Comparison of ENCODE assay signal across 22 mouse cellular contexts in genomic region chr1:72943082-72943481, GRCm38 (mm10).
A peak's percentile ranks its signal among the peaks of the same experiment; 100 is the strongest.
DNase-seq lines count a peak whose midpoint lies in the region; ATAC-seq and TF ChIP-seq lines count a peak whose summit lies in the region.
"Had no signal": no experiment of that assay in that cellular context is flagged by ENCODE, and none has a peak within 500 bp of the region (broad histone marks: within the 10 kb centered on the region; RNA-seq: fewer than 3 reads in every experiment).

No protein-coding gene starts in this region.

- peak overlapping the region; percentile 33; the same call in 1 of the 2 replicates for H3K27ac ChIP-seq in embryonic facial prominence, embryonic 13.5 days
- no peak overlapping the region for H3K27ac ChIP-seq in embryonic facial prominence, embryonic 10.5 days (replicated peaks)
- peak overlapping the region; percentile 90; the same call in 1 of the 2 replicates for H3K27ac ChIP-seq in heart, embryonic 11.5 days (ENCODE audit: low read depth, low read length)
- H3K27ac ChIP-seq in heart, adult 2 months = no peak overlapping the region
- peak overlapping the region; percentile 89 for H3K27ac ChIP-seq in heart, embryonic 15.5 days
- peak overlapping the region; percentile 87 for H3K27ac ChIP-seq in bone marrow macrophage, adult 2 months (ENCODE audit: insufficient read depth, low read depth, low read length)
- H3K27ac ChIP-seq: embryonic facial prominence, embryonic 12.5 days; forebrain, embryonic 12.5 days; forebrain, embryonic 15.5 days; hindbrain, embryonic 12.5 days; hindbrain, embryonic 15.5 days had no signal

- H3K9ac ChIP-seq in embryonic facial prominence, embryonic 13.5 days = no peak overlapping the region
- no peak overlapping the region for H3K9ac ChIP-seq in heart, embryonic 11.5 days (ENCODE audit: low read depth, low read length)
- H3K9ac ChIP-seq in heart, adult 2 months (ENCODE audit: low read depth, low read length) = no peak overlapping the region
- no peak overlapping the region for H3K9ac ChIP-seq in heart, embryonic 15.5 days
- H3K9ac ChIP-seq: embryonic facial prominence, embryonic 12.5 days; forebrain, embryonic 12.5 days; forebrain, embryonic 15.5 days; hindbrain, embryonic 12.5 days; hindbrain, embryonic 15.5 days had no signal

- no peak for ATAC-seq in embryonic facial prominence, embryonic 13.5 days (ENCODE audit: insufficient number of reproducible peaks, insufficient read depth, low FRiP score, low TSS enrichment, low read depth)
- ATAC-seq in heart, embryonic 11.5 days (replicated peaks; ENCODE audit: insufficient number of reproducible peaks, low FRiP score, low TSS enrichment) = no peak
- ATAC-seq in heart, embryonic 15.5 days (replicated peaks; ENCODE audit: insufficient number of reproducible peaks, insufficient read depth, low FRiP score, low read depth) = no peak
- ATAC-seq: activated CD4-positive, CD25-positive, alpha-beta regulatory T cell, adult 4 months; forebrain, embryonic 15.5 days had no signal

- no peaks in the 10 kb centered on the region for H3K9me3 ChIP-seq in embryonic facial prominence, embryonic 13.5 days
- no peaks in the 10 kb centered on the region for H3K9me3 ChIP-seq in embryonic facial prominence, embryonic 10.5 days
- H3K9me3 ChIP-seq in heart, embryonic 11.5 days (replicated peaks; ENCODE audit: control insufficient read depth, low read length) = no peaks in the 10 kb centered on the region
- H3K9me3 ChIP-seq in heart, embryonic 15.5 days (replicated peaks) = no peaks in the 10 kb centered on the region
- H3K9me3 ChIP-seq: embryonic facial prominence, embryonic 12.5 days; forebrain, embryonic 12.5 days; forebrain, embryonic 15.5 days; hindbrain, embryonic 12.5 days; hindbrain, embryonic 15.5 days had no signal

- no peak for TF ChIP-seq EP300 in heart, adult 2 months (IDR thresholded peaks at IDR 0.05; ENCODE audit: insufficient read depth, low read depth, low read length)

- 79% methylated on average over 1 of the region's 1 CpGs for WGBS in embryonic facial prominence, embryonic 13.5 days
- WGBS in embryonic facial prominence, embryonic 10.5 days = 67% methylated on average over 1 of the region's 1 CpGs
- 82% methylated on average over 1 of the region's 1 CpGs for WGBS in heart, embryonic 11.5 days (ENCODE audit: insufficient replicate concordance)
- WGBS in heart, adult 2 months = 77% methylated on average over 1 of the region's 1 CpGs
- WGBS in heart, embryonic 15.5 days = 81% methylated on average over 1 of the region's 1 CpGs

- no peak for TF ChIP-seq POLR2A in heart, adult 2 months (IDR thresholded peaks at IDR 0.05; ENCODE audit: insufficient read depth, low read depth, low read length)
- TF ChIP-seq POLR2A in bone marrow macrophage, adult 2 months (IDR thresholded peaks at IDR 0.05; ENCODE audit: borderline replicate concordance, low read depth, low read length) = no peak

- H3K4me1 ChIP-seq in embryonic facial prominence, embryonic 13.5 days = peaks cover 19% of the 10 kb centered on the region
- H3K4me1 ChIP-seq in embryonic facial prominence, embryonic 10.5 days = peaks cover 33% of the 10 kb centered on the region
- H3K4me1 ChIP-seq in heart, embryonic 11.5 days (ENCODE audit: control insufficient read depth, insufficient read depth, low read length) = peaks cover 37% of the 10 kb centered on the region
- H3K4me1 ChIP-seq in heart, adult 2 months (ENCODE audit: control insufficient read depth, insufficient read depth, low read length) = peaks cover 8% of the 10 kb centered on the region
- peaks cover 43% of the 10 kb centered on the region for H3K4me1 ChIP-seq in heart, embryonic 15.5 days (replicated peaks)
- peaks cover 8% of the 10 kb centered on the region; the same call in 1 of the 2 replicates for H3K4me1 ChIP-seq in bone marrow macrophage, adult 2 months (ENCODE audit: control insufficient read depth, insufficient read depth, low read length)

- H3K36me3 ChIP-seq in embryonic facial prominence, embryonic 13.5 days = no peaks in the 10 kb centered on the region
- no peaks in the 10 kb centered on the region for H3K36me3 ChIP-seq in embryonic facial prominence, embryonic 10.5 days (replicated peaks)
- H3K36me3 ChIP-seq in heart, embryonic 11.5 days (ENCODE audit: control insufficient read depth, insufficient read depth, low read length) = no peaks in the 10 kb centered on the region
- peaks cover 5% of the 10 kb centered on the region; the same call in 1 of the 2 replicates for H3K36me3 ChIP-seq in heart, adult 2 months (ENCODE audit: control insufficient read depth, insufficient read depth, low read length)
- no peaks in the 10 kb centered on the region for H3K36me3 ChIP-seq in heart, embryonic 15.5 days
- H3K36me3 ChIP-seq: embryonic facial prominence, embryonic 12.5 days; forebrain, embryonic 12.5 days; forebrain, embryonic 15.5 days; hindbrain, embryonic 12.5 days; hindbrain, embryonic 15.5 days had no signal

- intact Hi-C loops in heart, adult 2 months (cut with DNase I) = no loop called here
- intact Hi-C loops in heart, postnatal 10 days (cut with DNase I) = no loop called here

- no peaks in the 10 kb centered on the region for H3K27me3 ChIP-seq in embryonic facial prominence, embryonic 13.5 days
- no peaks in the 10 kb centered on the region for H3K27me3 ChIP-seq in embryonic facial prominence, embryonic 10.5 days (replicated peaks; ENCODE audit: low read depth, poor library complexity, severe bottlenecking)
- H3K27me3 ChIP-seq in heart, embryonic 11.5 days (ENCODE audit: control insufficient read depth, insufficient read depth, low read length) = no peaks in the 10 kb centered on the region
- no peaks in the 10 kb centered on the region for H3K27me3 ChIP-seq in heart, adult 2 months (ENCODE audit: control insufficient read depth, insufficient read depth, low read length)
- H3K27me3 ChIP-seq in heart, embryonic 15.5 days = no peaks in the 10 kb centered on the region
- H3K27me3 ChIP-seq: embryonic facial prominence, embryonic 12.5 days; forebrain, embryonic 12.5 days; forebrain, embryonic 15.5 days; hindbrain, embryonic 15.5 days had no signal

- H3K4me2 ChIP-seq in embryonic facial prominence, embryonic 13.5 days = no peak overlapping the region
- H3K4me2 ChIP-seq in heart, embryonic 11.5 days = no peak overlapping the region
- H3K4me2 ChIP-seq in heart, embryonic 15.5 days = no peak overlapping the region
- H3K4me2 ChIP-seq: embryonic facial prominence, embryonic 12.5 days; forebrain, embryonic 12.5 days; forebrain, embryonic 15.5 days; hindbrain, embryonic 12.5 days; hindbrain, embryonic 15.5 days had no signal

- H3K4me3 ChIP-seq in embryonic facial prominence, embryonic 13.5 days = no peak overlapping the region
- H3K4me3 ChIP-seq in embryonic facial prominence, embryonic 10.5 days = no peak overlapping the region
- no peak overlapping the region for H3K4me3 ChIP-seq in heart, embryonic 11.5 days (ENCODE audit: low read depth, low read length)
- no peak overlapping the region for H3K4me3 ChIP-seq in heart, adult 2 months
- H3K4me3 ChIP-seq in heart, embryonic 15.5 days = no peak overlapping the region
- no peak overlapping the region for H3K4me3 ChIP-seq in bone marrow macrophage, adult 2 months (ENCODE audit: insufficient read depth, low read length)
- H3K4me3 ChIP-seq: embryonic facial prominence, embryonic 12.5 days; erythroblast, embryonic 14.5 days; forebrain, embryonic 12.5 days; forebrain, embryonic 15.5 days; hindbrain, embryonic 12.5 days; hindbrain, embryonic 15.5 days had no signal

- DNase-seq in embryonic facial prominence, embryonic 10.5 days (ENCODE audit: low spot score) = no peak
- no peak for DNase-seq in heart, adult 2 months
- no peak for DNase-seq in heart, postnatal 10 days
- no peak for DNase-seq in kidney, postnatal 10 days
- DNase-seq: adrenal gland, adult 8-10 months; adrenal gland, postnatal 25 days; cerebellum, adult 18-20 months; cerebellum, adult 9-10 months; cerebellum, postnatal 14 days; kidney, adult 18-20 months; kidney, adult 9 months had no signal

- no peak for TF ChIP-seq CTCF in heart, adult 2 months (IDR thresholded peaks at IDR 0.05)
- no peak for TF ChIP-seq CTCF in bone marrow macrophage, adult 2 months (IDR thresholded peaks at IDR 0.05; ENCODE audit: low read depth, low read length)

- H3K79me2 ChIP-seq in heart, adult 2 months (replicated peaks; ENCODE audit: control insufficient read depth, insufficient read depth, low read length) = no peaks in the 10 kb centered on the region

Comparison
In these comparisons a context has a peak if more than half of its experiments do, and no peak if none do; other contexts are left out.
1. H3K27ac ChIP-seq: peak in embryonic facial prominence, embryonic 13.5 days (single experiment), heart, embryonic 11.5 days (single experiment), heart, embryonic 15.5 days (single experiment) and bone marrow macrophage, adult 2 months (single experiment); none in embryonic facial prominence, embryonic 10.5 days (single experiment) and heart, adult 2 months (single experiment).